Comparison of ENCODE assay signal across 8 mouse cellular contexts in the genomic region with DNA sequence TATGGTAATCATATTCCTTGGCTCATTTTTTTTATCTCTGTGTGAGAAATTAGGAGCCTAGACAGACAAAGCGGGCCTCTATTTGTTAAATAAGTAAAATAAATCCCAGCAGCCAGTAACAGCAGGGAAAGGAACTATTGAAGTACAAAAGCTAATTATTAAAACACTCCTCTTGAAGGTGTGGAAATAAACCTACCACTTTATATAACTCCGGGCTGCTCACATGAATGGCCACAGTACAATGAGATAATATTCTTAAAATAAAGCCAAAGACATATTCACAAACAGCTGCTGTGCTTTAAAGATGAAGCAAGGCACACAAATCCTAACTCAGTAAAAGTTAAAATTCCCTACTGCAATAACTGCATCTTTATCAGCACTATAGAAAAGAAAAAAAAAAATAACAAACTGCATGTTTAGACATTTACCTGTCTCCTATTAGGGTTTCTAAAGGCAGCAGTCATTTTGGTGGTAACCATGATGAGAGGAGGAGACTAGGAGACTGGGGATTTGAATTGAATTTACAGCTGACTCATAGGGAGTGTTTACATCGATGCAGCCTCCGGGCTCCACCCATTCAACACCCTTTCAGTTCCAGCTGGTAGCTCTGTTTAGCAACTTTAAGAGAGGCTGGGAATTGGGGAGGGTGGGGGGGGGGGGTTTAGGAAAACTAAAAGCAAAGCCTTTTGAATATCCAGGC. TPM values are rescaled to one million over a fixed set of nuclear protein-coding genes. Genes with fewer than 3 reads are reported as not detected.
DNase-seq lines count a peak whose midpoint lies in the region; ATAC-seq and TF ChIP-seq lines count a peak whose summit lies in the region.

Evi5 (minus strand) TSS at position 547 of the 700 bp plus-strand sequence.

- no peak within 1 kb of the TSS for H3K4me3 ChIP-seq in kidney, adult 2 months (ENCODE audit: insufficient read depth, low read depth, low read length)
- no peak within 1 kb of the TSS for H3K4me3 ChIP-seq in forebrain, embryonic 15.5 days
- no peak within 1 kb of the TSS for H3K4me3 ChIP-seq in hindbrain, embryonic 13.5 days
- H3K4me3 ChIP-seq in liver, embryonic 11.5 days (ENCODE audit: low read depth, low read length), result peak within 1 kb of the TSS; percentile 51

- peaks cover 7% of the 10 kb centered on the region; the same call in 1 of the 2 replicates for H3K4me1 ChIP-seq in kidney, adult 2 months (ENCODE audit: control insufficient read depth, insufficient read depth, low read length)
- H3K4me1 ChIP-seq in forebrain, embryonic 15.5 days, result no peaks in the 10 kb centered on the region
- no peaks in the 10 kb centered on the region for H3K4me1 ChIP-seq in hindbrain, embryonic 13.5 days (replicated peaks)
- peaks cover 18% of the 10 kb centered on the region for H3K4me1 ChIP-seq in liver, embryonic 11.5 days (replicated peaks; ENCODE audit: control insufficient read depth, insufficient read depth, low read length)

- ATAC-seq in forebrain, embryonic 15.5 days (replicated peaks), result no peak
- no peak for ATAC-seq in hindbrain, embryonic 13.5 days (ENCODE audit: low FRiP score)
- ATAC-seq in liver, embryonic 11.5 days (replicated peaks; ENCODE audit: low FRiP score), result peak; percentile 83
- no peak for ATAC-seq in CD4-positive, CD25-positive, alpha-beta regulatory T cell, adult 4 months

- H3K4me2 ChIP-seq in forebrain, embryonic 15.5 days (replicated peaks), result no peak within 1 kb of the TSS
- H3K4me2 ChIP-seq in hindbrain, embryonic 13.5 days, result no peak within 1 kb of the TSS
- H3K4me2 ChIP-seq in liver, embryonic 11.5 days, result peak within 1 kb of the TSS; percentile 65

- no peaks in the 10 kb centered on the region for H3K27me3 ChIP-seq in kidney, adult 2 months (replicated peaks; ENCODE audit: control insufficient read depth, insufficient read depth, low read length)
- H3K27me3 ChIP-seq in forebrain, embryonic 15.5 days, result no peaks in the 10 kb centered on the region
- H3K27me3 ChIP-seq in hindbrain, embryonic 13.5 days, result no peaks in the 10 kb centered on the region
- H3K27me3 ChIP-seq in liver, embryonic 11.5 days (replicated peaks; ENCODE audit: control insufficient read depth, insufficient read depth, low read length), result peaks cover 5% of the 10 kb centered on the region; the same call in 1 of the 2 replicates

- no peaks in the 10 kb centered on the region for H3K36me3 ChIP-seq in kidney, adult 2 months (ENCODE audit: control insufficient read depth, insufficient read depth, low read length)
- no peaks in the 10 kb centered on the region for H3K36me3 ChIP-seq in forebrain, embryonic 15.5 days
- H3K36me3 ChIP-seq in hindbrain, embryonic 13.5 days, result no peaks in the 10 kb centered on the region
- H3K36me3 ChIP-seq in liver, embryonic 11.5 days (ENCODE audit: control insufficient read depth, insufficient read depth, low read length), result no peaks in the 10 kb centered on the region

- TF ChIP-seq POLR2A in kidney, adult 2 months (IDR thresholded peaks at IDR 0.05; ENCODE audit: low read depth, low read length), result no peak

- WGBS in kidney, adult 2 months, result 21% methylated on average over 4 of the region's 4 CpGs
- WGBS in forebrain, embryonic 15.5 days, result 46% methylated on average over 4 of the region's 4 CpGs
- WGBS in hindbrain, embryonic 13.5 days, result 53% methylated on average over 4 of the region's 4 CpGs
- WGBS in liver, embryonic 11.5 days, result 35% methylated on average over 4 of the region's 4 CpGs

- no peak for TF ChIP-seq CTCF in kidney, adult 2 months (conservative IDR thresholded peaks at IDR 0.05; ENCODE audit: insufficient read depth, insufficient read length, low read depth, low read length)

- peak within 1 kb of the TSS; percentile 89 for H3K27ac ChIP-seq in kidney, adult 2 months (ENCODE audit: insufficient read depth, low read depth, low read length)
- H3K27ac ChIP-seq in forebrain, embryonic 15.5 days (replicated peaks), result no peak within 1 kb of the TSS
- no peak within 1 kb of the TSS for H3K27ac ChIP-seq in hindbrain, embryonic 13.5 days
- H3K27ac ChIP-seq in liver, embryonic 11.5 days (ENCODE audit: low read depth, low read length), result peak within 1 kb of the TSS; percentile 99

- H3K9me3 ChIP-seq in forebrain, embryonic 15.5 days, result no peaks in the 10 kb centered on the region
- no peaks in the 10 kb centered on the region for H3K9me3 ChIP-seq in hindbrain, embryonic 13.5 days
- H3K9me3 ChIP-seq in liver, embryonic 11.5 days (ENCODE audit: control insufficient read depth, low read length), result no peaks in the 10 kb centered on the region

- peak; percentile 57 for DNase-seq in kidney, adult 2 months
- no peak for DNase-seq in kidney, postnatal 25 days
- DNase-seq in adrenal gland, adult 8-10 months, result no peak
- no peak for DNase-seq in liver, embryonic 11.5 days (ENCODE audit: low spot score)
- peak; percentile 66 for DNase-seq in yolk sac, embryonic 10.5 days (ENCODE audit: low spot score)

- no peak within 1 kb of the TSS for H3K9ac ChIP-seq in forebrain, embryonic 15.5 days (replicated peaks)
- H3K9ac ChIP-seq in hindbrain, embryonic 13.5 days, result no peak within 1 kb of the TSS
- H3K9ac ChIP-seq in liver, embryonic 11.5 days (ENCODE audit: low read depth, low read length), result peak within 1 kb of the TSS; percentile 64

RNA-seq across cellular contexts. Expression of gene Evi5, which starts in this region (rescaled TPM):
- polyA plus RNA-seq in kidney, adult 2 months (2012; rRNA removed), result 37.3 and 39.0 TPM in 2 replicates
- 10 to 100 TPM; 66.8 to 73.3 (median 70.4) TPM for total RNA-seq in adrenal gland, adult 8-10 months (2022)
- polyA plus RNA-seq in forebrain, embryonic 15.5 days (2015; fragmentation: Nextera tagmentation; extraction: Ambion mirVana), result 54.6 and 57.2 TPM in 2 replicates
- polyA plus RNA-seq in hindbrain, embryonic 13.5 days (2015; fragmentation: Nextera tagmentation; extraction: Ambion mirVana), result 48.8 and 55.0 TPM in 2 replicates
- 42.3 and 48.3 TPM in 2 replicates for polyA plus RNA-seq in liver, embryonic 11.5 days (2014; fragmentation: Nextera tagmentation; extraction: Ambion mirVana)
- polyA plus RNA-seq in CD4-positive, CD25-positive, alpha-beta regulatory T cell, adult 4 months (2017; shearing (Covaris generic)), result 1 to 10 TPM; 1.1 to 2.1 TPM

Comparison
In these comparisons a context has a peak if more than half of its experiments do, and no peak if none do; other contexts are left out.
1. RNA of gene Evi5 (polyA plus RNA-seq): 54.6 to 57.2 TPM in forebrain, embryonic 15.5 days, 48.8 to 55.0 TPM in hindbrain, embryonic 13.5 days, 42.3 to 48.3 TPM in liver, embryonic 11.5 days and 37.3 to 39.0 TPM in kidney, adult 2 months; 1.1 to 2.1 TPM in CD4-positive, CD25-positive, alpha-beta regulatory T cell, adult 4 months; every median in the first group is over 10 times any median in the second.
2. DNase-seq: peak in kidney, adult 2 months (single experiment) and yolk sac, embryonic 10.5 days (single experiment); none in kidney, postnatal 25 days (0 of 2), adrenal gland, adult 8-10 months (single experiment) and liver, embryonic 11.5 days (single experiment).
3. H3K27ac ChIP-seq: peak in kidney, adult 2 months (single experiment) and liver, embryonic 11.5 days (single experiment); none in forebrain, embryonic 15.5 days (single experiment) and hindbrain, embryonic 13.5 days (single experiment).